Mouse (Mus musculus) CH12.LX (cell line): Measurements from ENCODE around the gene B3galt1. TPM values are rescaled to one million over a fixed set of nuclear protein-coding genes. Genes with fewer than 3 reads are reported as not detected.

Experiments used
- DNase-seq: peaks from one replicate; pipeline ENCODE4 v3.0.0-alpha.2; 2013; ENCODE audit errors: extremely low read depth
- H3K27ac ChIP-seq: 2 replicates; pipeline ENCODE4 v1.5.1; 2012; ENCODE audit warnings: low read depth, mild to moderate bottlenecking, control low read depth, moderate library complexity; ENCODE audit not compliant: insufficient read depth
- H3K27me3 ChIP-seq: replicated peaks from 2 replicates; pipeline ENCODE3; 2012; ENCODE audit warnings: inconsistent platforms
- H3K36me3 ChIP-seq, 2 experiments: replicated peaks in 1 of 2; 2 replicates each; pipeline versions ENCODE3 to v1.6.1; 2012; ENCODE audit warnings: inconsistent platforms in 1 of 2, low read length in 1 of 2, mild to moderate bottlenecking in 1 of 2, mixed read lengths in 1 of 2, moderate library complexity in 1 of 2; ENCODE audit not compliant: control insufficient read depth in 1 of 2, insufficient read depth in 1 of 2
- H3K4me1 ChIP-seq, 2 experiments: 2 replicates each; pipeline ENCODE4 v1.6.1; 2012; ENCODE audit warnings: inconsistent platforms in 1 of 2, moderate library complexity in 1 of 2; ENCODE audit not compliant: insufficient read depth in 2 of 2, control insufficient read depth in 1 of 2
- H3K4me2 ChIP-seq: 2 replicates; pipeline ENCODE4 v1.6.1; 2012; ENCODE audit warnings: low read depth, mild to moderate bottlenecking, control low read depth; ENCODE audit not compliant: poor library complexity, insufficient read depth, severe bottlenecking
- H3K4me3 ChIP-seq, 3 experiments: fragments of 150-350 bp in 1 of 3; sonication (generic) in 1 of 3; replicated peaks in 1 of 3; 2 replicates each; pipeline versions ENCODE3 to v1.5.1; 2011 to 2012; ENCODE audit warnings: low read depth in 2 of 3, low read length in 2 of 3, mild to moderate bottlenecking in 2 of 3, moderate library complexity in 2 of 3, control low read depth in 1 of 3, improper control_type of control experiment in 1 of 3, inconsistent platforms in 1 of 3, mixed read lengths in 1 of 3; ENCODE audit not compliant: poor library complexity in 1 of 3
- H3K79me2 ChIP-seq: replicated peaks from 2 replicates; pipeline ENCODE4 v1.6.1; 2012; ENCODE audit warnings: mild to moderate bottlenecking, moderate library complexity; ENCODE audit not compliant: control insufficient read depth, poor library complexity, insufficient read depth, severe bottlenecking; ENCODE audit errors: extremely low read depth
- H3K9ac ChIP-seq: 2 replicates; pipeline ENCODE4 v1.6.1; 2012; ENCODE audit warnings: low read depth, mild to moderate bottlenecking, control low read depth, moderate library complexity; ENCODE audit not compliant: insufficient read depth
- H3K9me3 ChIP-seq: replicated peaks from 2 replicates; pipeline ENCODE3; 2012; ENCODE audit warnings: low read length, inconsistent platforms, mixed read lengths
- BHLHE40 ChIP-seq: IDR thresholded peaks from 2 replicates; pipeline ENCODE4 v1.6.1; 2011; ENCODE audit warnings: mild to moderate bottlenecking, low read depth, low read length, improper control_type of control experiment
- CHD1 ChIP-seq: IDR thresholded peaks from 2 replicates; pipeline ENCODE4 v1.6.1; 2012; ENCODE audit warnings: low read depth, low read length, improper control_type of control experiment, inconsistent platforms
- CHD2 ChIP-seq: IDR thresholded peaks from 2 replicates; pipeline ENCODE4 v1.6.1; 2011; ENCODE audit warnings: low read length, improper control_type of control experiment
- E2F4 ChIP-seq: IDR thresholded peaks from 2 replicates; pipeline ENCODE4 v1.6.1; 2011; ENCODE audit warnings: low read depth, low read length, improper control_type of control experiment; ENCODE audit not compliant: insufficient replicate concordance
- ELF1 ChIP-seq: IDR thresholded peaks from 2 replicates; pipeline ENCODE4 v1.6.1; 2014; ENCODE audit warnings: low read depth, mild to moderate bottlenecking, inconsistent platforms, low read length, improper control_type of control experiment
- EP300 ChIP-seq: IDR thresholded peaks from 2 replicates; pipeline ENCODE4 v1.6.1; 2011; ENCODE audit warnings: low read length, improper control_type of control experiment
- ETS1 ChIP-seq: conservative IDR thresholded peaks from 2 replicates; pipeline ENCODE4 v1.6.1; 2012; ENCODE audit warnings: low read depth, mild to moderate bottlenecking, inconsistent platforms, low read length, improper control_type of control experiment, moderate library complexity
- HCFC1 ChIP-seq: IDR thresholded peaks from 2 replicates; pipeline ENCODE4 v1.6.1; 2012; ENCODE audit warnings: low read depth, mild to moderate bottlenecking, inconsistent platforms, low read length, improper control_type of control experiment
- IRF4 ChIP-seq: IDR thresholded peaks from 2 replicates; pipeline ENCODE4 v1.6.1; 2014; ENCODE audit warnings: low read depth, mild to moderate bottlenecking, inconsistent platforms, low read length, improper control_type of control experiment
- JUND ChIP-seq: conservative IDR thresholded peaks from 2 replicates; pipeline ENCODE4 v1.6.1; 2011; ENCODE audit warnings: low read depth, low read length, improper control_type of control experiment
- MEF2A ChIP-seq: IDR thresholded peaks from 2 replicates; pipeline ENCODE4 v1.6.1; 2014; ENCODE audit warnings: low read depth, mild to moderate bottlenecking, inconsistent platforms, low read length, improper control_type of control experiment, borderline replicate concordance
- NELFE ChIP-seq: IDR thresholded peaks from 2 replicates; pipeline ENCODE4 v1.6.1; 2011; ENCODE audit warnings: low read depth, low read length, improper control_type of control experiment
- NRF1 ChIP-seq: IDR thresholded peaks from 2 replicates; pipeline ENCODE4 v1.6.1; 2014; ENCODE audit warnings: low read depth, mild to moderate bottlenecking, inconsistent platforms, low read length, improper control_type of control experiment, moderate library complexity
- PAX5 ChIP-seq: IDR thresholded peaks from 2 replicates; pipeline ENCODE4 v1.6.1; 2012; ENCODE audit warnings: low read length, inconsistent platforms, mixed read lengths
- RAD21 ChIP-seq: IDR thresholded peaks from 2 replicates; pipeline ENCODE4 v1.6.1; 2011; ENCODE audit warnings: low read depth, mild to moderate bottlenecking, low read length, improper control_type of control experiment, moderate library complexity
- SIN3A ChIP-seq: IDR thresholded peaks from 2 replicates; pipeline ENCODE4 v1.6.1; 2012; ENCODE audit warnings: low read length, improper control_type of control experiment, inconsistent platforms
- TBP ChIP-seq: conservative IDR thresholded peaks from 2 replicates; pipeline ENCODE4 v1.6.1; 2011; ENCODE audit warnings: low read depth, low read length, improper control_type of control experiment
- TCF12 ChIP-seq: IDR thresholded peaks from 2 replicates; pipeline ENCODE4 v1.6.1; 2014; ENCODE audit warnings: low read depth, mild to moderate bottlenecking, inconsistent platforms, low read length, improper control_type of control experiment
- USF1 ChIP-seq: IDR thresholded peaks from 2 replicates; pipeline ENCODE4 v1.6.1; 2014; ENCODE audit warnings: low read depth, mild to moderate bottlenecking, inconsistent platforms, low read length, improper control_type of control experiment
- USF2 ChIP-seq: conservative IDR thresholded peaks from 2 replicates; pipeline ENCODE4 v1.6.1; 2011; ENCODE audit warnings: low read depth, low read length, improper control_type of control experiment
- ZKSCAN1 ChIP-seq: IDR thresholded peaks from 2 replicates; pipeline ENCODE4 v1.6.1; 2012; ENCODE audit warnings: low read depth, inconsistent platforms, low read length, improper control_type of control experiment, borderline replicate concordance
- dilution Hi-C: fragments of 300-500 bp; cut with MboI; formaldehyde crosslinking; loops from 2 replicates; pipeline ENCODE4 v1.14.3; 2020; ENCODE audit warnings: low sequenced_read_pairs; ENCODE audit not compliant: extremely low pct_unique_long_range_greater_than_20kb, extremely low pct_ligation_motif_present
- in situ Hi-C: fragments of 300-500 bp; cut with MboI; formaldehyde crosslinking; loops from 3 replicates; pipeline ENCODE4 v1.14.3; 2019; ENCODE audit warnings: low sequenced_read_pairs, low pct_ligation_motif_present, low pct_unique_long_range_greater_than_20kb, mixed read lengths
- polyA plus RNA-seq: library from polyadenylated mRNA; unstranded; fragments of >175 nt; gene quantifications from 2 replicates; pipeline ENCODE4 v1.2.1, GENCODE M21; 2012; ENCODE audit warnings: low read depth; ENCODE audit not compliant: insufficient read length
- total RNA-seq, 2 experiments: library from RNA; depleted of rRNA; stranded (reverse); fragments of 300-350 nt in 1 of 2; fragments of >200 nt in 1 of 2; gene quantifications; 2 replicates each; pipeline ENCODE4 v1.2.3; 2012 to 2014

Gene B3galt1
- total and polyA plus RNA-seq, 3 experiments: not detected

GRCm38 (mm10) chr2:67879836-67880235 lies 314.2 kb downstream of the B3galt1 start:
- TF ChIP-seq SIN3A: no peak
- TF ChIP-seq HCFC1: no peak
- TF ChIP-seq ELF1: no peak
- TF ChIP-seq USF1: no peak
- dilution Hi-C loops: no loop called here
- in situ Hi-C loops: no loop called here
- Histone ChIP-seq H3K9ac (no peak overlapping the region), H3K4me1 (no peaks in the 10 kb centered on the region), H3K27me3 (no peaks in the 10 kb centered on the region), H3K79me2 (no peaks in the 10 kb centered on the region), H3K4me2 (no peak overlapping the region), H3K4me3 (no peak overlapping the region), H3K36me3 (no peaks in the 10 kb centered on the region), H3K27ac (no peak overlapping the region), H3K9me3 (peaks cover 37% of the 10 kb centered on the region)
- no peak for DNase-seq

DNA sequence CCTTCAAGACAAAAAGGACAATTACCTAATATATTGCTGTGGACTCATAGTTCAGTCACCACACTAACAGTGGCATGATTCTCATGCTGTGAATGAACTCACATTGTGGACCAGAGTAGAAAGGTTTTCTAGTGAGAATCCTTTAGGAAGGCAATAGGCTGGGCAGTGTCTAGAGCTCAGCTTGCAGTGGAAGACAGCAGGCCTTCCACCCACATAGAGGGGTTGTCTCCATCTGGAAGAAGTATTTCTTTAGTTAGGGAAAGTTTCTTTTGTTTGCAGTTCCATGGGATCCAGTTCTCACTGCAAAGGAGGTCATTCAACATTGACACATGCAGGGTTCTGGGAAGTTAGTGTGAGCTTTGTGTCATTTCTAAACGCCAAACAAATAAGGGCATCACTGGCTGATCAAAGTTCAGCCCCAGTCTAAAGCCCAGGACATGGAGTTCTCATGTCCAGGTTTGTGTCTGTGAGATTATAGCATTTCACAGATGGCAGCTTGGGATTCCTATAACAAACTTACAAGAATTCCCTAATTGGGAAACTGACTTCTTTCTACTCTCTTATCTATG lies 316.1 kb downstream of the B3galt1 start:
- no peak overlapping the region for H3K4me3 ChIP-seq
- TF ChIP-seq NELFE (no peak), NRF1 (no peak), USF1 (no peak), JUND (no peak), ZKSCAN1 (no peak), PAX5 (no peak), ETS1 (no peak), MEF2A (no peak), IRF4 (no peak), CHD2 (no peak), BHLHE40 (no peak), TBP (no peak), EP300 (no peak), TCF12 (no peak), CHD1 (no peak), SIN3A (no peak), RAD21 (no peak), E2F4 (no peak), USF2 (no peak), HCFC1 (no peak)
- H3K27me3 ChIP-seq: no peaks in the 10 kb centered on the region
- H3K79me2 ChIP-seq: no peaks in the 10 kb centered on the region
- no peak overlapping the region for H3K9ac ChIP-seq
- H3K4me2 ChIP-seq: no peak overlapping the region
- H3K36me3 ChIP-seq: no peaks in the 10 kb centered on the region
- in situ Hi-C loops (no loop called here), dilution Hi-C loops (no loop called here)
- H3K9me3 ChIP-seq: peaks cover 37% of the 10 kb centered on the region
- no peaks in the 10 kb centered on the region for H3K4me1 ChIP-seq
- no peak overlapping the region for H3K27ac ChIP-seq
- DNase-seq: no peak
